Mouse (Mus musculus) lung, postnatal 0 days (tissue): Measurements from ENCODE around the gene Rnf150. TPM values are rescaled to one million over a fixed set of nuclear protein-coding genes. Genes with fewer than 3 reads are reported as not detected.

Experiments
- ATAC-seq: fragments of 200-750 bp; cut with Nextera tagmentation; 2 replicates; pipeline ENCODE4 v1.8.0; 2017; ENCODE audit warnings: moderate library complexity
- DNase-seq: peaks from one replicate; pipeline ENCODE4 v3.0.0-alpha.2; 2016; ENCODE audit warnings: low spot score
- H3K27ac ChIP-seq: fragments of 300-500 bp; sonication (generic); 2 replicates; pipeline ENCODE4 v1.5.1; 2014; ENCODE audit warnings: antibody characterized with exemption, mild to moderate bottlenecking, low read length, mixed read lengths
- H3K27me3 ChIP-seq: fragments of 300-500 bp; sonication (generic); replicated peaks from 2 replicates; pipeline ENCODE4 v1.6.1; 2014; ENCODE audit warnings: low read length, mixed read lengths; ENCODE audit not compliant: insufficient read depth
- H3K36me3 ChIP-seq: fragments of 300-500 bp; sonication (generic); 2 replicates; pipeline ENCODE4 v1.6.1; 2014; ENCODE audit warnings: low read length, mixed read lengths; ENCODE audit not compliant: insufficient read depth
- H3K4me1 ChIP-seq: fragments of 300-500 bp; sonication (generic); 2 replicates; pipeline ENCODE4 v1.6.1; 2014; ENCODE audit warnings: antibody characterized with exemption, low read depth, low read length, mixed read lengths; ENCODE audit not compliant: insufficient read depth
- H3K4me2 ChIP-seq: fragments of 300-500 bp; sonication (generic); replicated peaks from 2 replicates; pipeline ENCODE4 v1.6.1; 2014; ENCODE audit warnings: low read depth, mild to moderate bottlenecking, low read length, moderate library complexity, mixed read lengths
- H3K4me3 ChIP-seq: fragments of 300-500 bp; sonication (generic); 2 replicates; pipeline ENCODE4 v1.5.1; 2014; ENCODE audit warnings: low read depth, low read length
- H3K9ac ChIP-seq: fragments of 300-500 bp; sonication (generic); replicated peaks from 2 replicates; pipeline ENCODE4 v1.6.1; 2014; ENCODE audit warnings: low read depth, mild to moderate bottlenecking
- H3K9me3 ChIP-seq: fragments of 300-500 bp; sonication (generic); 2 replicates; pipeline ENCODE4 v1.6.1; 2016; ENCODE audit warnings: low read length, mixed read lengths
- CTCF ChIP-seq: IDR thresholded peaks from 2 replicates; pipeline ENCODE4 v1.5.1; 2016; ENCODE audit warnings: antibody characterized with exemption, mild to moderate bottlenecking
- EP300 ChIP-seq: IDR thresholded peaks from 2 replicates; pipeline ENCODE4 v1.6.1; 2016; ENCODE audit warnings: antibody characterized with exemption, mild to moderate bottlenecking, control low read depth
- WGBS: fragments of 180-500 bp; shearing (Covaris S2); extraction: QIAGEN DNeasy Blood & Tissue Kit; methylation state at CpG from one replicate; pipeline ENCODE4 v1.1.7; 2014; 5-methylcytosine and 5-hydroxymethylcytosine counted together
- polyA plus RNA-seq: library from polyadenylated mRNA; unstranded; fragments of >200 nt; fragmentation: Nextera tagmentation; extraction: Ambion mirVana; gene quantifications from 2 replicates; pipeline ENCODE4 v1.2.1, GENCODE M21; 2015

Gene Rnf150
- polyA plus RNA-seq, 1 experiment from 2014 or later = 1.7 TPM

DNA sequence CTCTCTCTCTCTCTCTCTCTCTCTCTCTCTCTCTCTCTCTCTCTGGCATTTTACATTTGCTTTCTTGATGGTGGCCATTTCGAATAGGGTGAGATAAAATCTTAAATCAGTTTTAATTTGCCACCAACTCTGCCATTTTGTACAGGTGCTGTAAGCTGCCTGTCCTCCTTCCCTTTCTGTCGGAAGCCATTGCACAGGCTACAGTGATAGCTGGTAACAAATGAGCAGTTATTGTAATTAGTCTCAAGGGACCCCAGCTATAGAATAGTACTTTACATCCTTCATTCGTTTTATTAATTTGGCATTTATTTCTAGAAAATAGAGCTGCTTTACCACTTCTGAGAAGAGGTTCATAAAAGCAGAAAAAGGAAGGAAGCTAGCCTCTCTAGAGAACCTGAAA, 198.7 kb downstream of the Rnf150 start:
- Histone ChIP-seq H3K36me3 (no peaks in the 10 kb centered on the region), H3K27ac (no peak overlapping the region), H3K27me3 (no peaks in the 10 kb centered on the region), H3K9ac (no peak overlapping the region), H3K9me3 (no peaks in the 10 kb centered on the region), H3K4me3 (no peak overlapping the region), H3K4me1 (no peaks in the 10 kb centered on the region), H3K4me2 (no peak overlapping the region)
- TF ChIP-seq CTCF = no peak
- TF ChIP-seq EP300 = no peak
- ATAC-seq = no peak
- 79% methylated on average over 3 of the region's 3 CpGs for WGBS
- no peak for DNase-seq

DNA sequence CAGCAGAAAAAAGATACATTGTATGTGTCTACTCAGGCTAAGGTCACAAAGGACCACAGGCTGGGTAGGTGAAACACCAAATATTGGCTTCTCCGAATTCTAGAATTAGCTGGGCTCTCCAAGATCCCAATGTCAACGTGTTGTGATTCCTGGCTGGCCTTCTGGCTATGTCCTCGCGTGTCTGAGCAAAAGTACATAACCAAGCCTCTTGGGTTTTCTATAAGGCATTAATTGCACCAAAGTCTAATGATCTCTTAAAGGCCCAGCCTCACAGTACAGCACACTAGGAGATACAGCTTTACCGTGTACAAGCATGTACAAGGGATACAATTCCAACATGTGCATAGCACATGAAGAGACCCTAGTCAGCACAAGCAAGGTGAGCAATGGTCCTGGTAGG, 199.1 kb downstream of the Rnf150 start:
- H3K4me1 ChIP-seq = no peaks in the 10 kb centered on the region
- H3K27ac ChIP-seq = no peak overlapping the region
- no peak for DNase-seq
- H3K36me3 ChIP-seq = no peaks in the 10 kb centered on the region
- H3K9me3 ChIP-seq = no peaks in the 10 kb centered on the region
- H3K9ac ChIP-seq = no peak overlapping the region
- no peak overlapping the region for H3K4me3 ChIP-seq
- TF ChIP-seq CTCF (no peak), EP300 (no peak)
- H3K4me2 ChIP-seq = no peak overlapping the region
- 82% methylated on average over 5 of the region's 5 CpGs for WGBS
- no peaks in the 10 kb centered on the region for H3K27me3 ChIP-seq
- ATAC-seq = no peak

DNA sequence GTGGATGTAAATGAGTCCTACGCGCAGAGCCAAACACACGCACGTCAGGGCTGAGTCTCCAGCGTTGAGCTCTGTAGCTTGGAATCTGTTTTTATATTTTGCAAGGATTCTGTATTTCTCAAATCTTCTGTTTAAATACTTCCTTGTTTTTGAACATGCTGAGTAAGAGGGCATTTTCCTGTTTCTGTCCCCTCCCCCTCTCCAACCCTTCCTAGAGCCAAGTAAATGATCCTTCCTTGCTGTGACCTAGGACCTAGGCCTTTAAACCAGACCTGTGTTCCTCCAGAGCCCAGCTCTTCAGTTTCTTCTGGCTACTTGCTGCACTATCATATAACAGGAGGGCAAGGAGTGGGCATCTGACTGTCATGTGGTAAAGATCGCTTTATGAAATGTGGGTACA, 200.9 kb downstream of the Rnf150 start:
- H3K4me2 ChIP-seq = no peak overlapping the region
- no peak overlapping the region for H3K4me3 ChIP-seq
- H3K27me3 ChIP-seq = no peaks in the 10 kb centered on the region
- 78% methylated on average over 6 of the region's 6 CpGs for WGBS
- H3K27ac ChIP-seq = no peak overlapping the region
- no peak overlapping the region for H3K9ac ChIP-seq
- H3K9me3 ChIP-seq = no peaks in the 10 kb centered on the region
- H3K36me3 ChIP-seq = no peaks in the 10 kb centered on the region
- H3K4me1 ChIP-seq = no peaks in the 10 kb centered on the region
- DNase-seq = no peak
- ATAC-seq = no peak
- TF ChIP-seq CTCF (no peak), EP300 (no peak)

DNA sequence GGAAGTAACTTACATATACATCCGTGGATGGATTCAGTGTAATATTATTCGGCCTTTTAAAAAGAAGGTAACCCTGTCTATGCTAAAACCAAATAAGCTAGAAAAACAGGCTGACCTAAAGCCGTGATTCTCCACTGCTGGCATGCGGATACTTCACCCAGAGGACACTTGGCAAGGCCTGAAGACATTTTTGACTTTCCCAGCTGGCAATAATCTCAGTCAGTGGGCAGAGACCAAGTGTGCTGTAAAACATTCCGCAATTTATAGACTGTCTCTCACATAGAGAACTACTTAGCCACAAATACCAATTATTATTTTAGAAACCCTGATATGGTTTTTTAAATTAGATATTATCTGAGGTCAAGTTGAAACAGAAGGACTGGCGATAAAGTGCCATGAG, 202.9 kb downstream of the Rnf150 start:
- H3K4me2 ChIP-seq = no peak overlapping the region
- no peak overlapping the region for H3K9ac ChIP-seq
- TF ChIP-seq EP300 = no peak
- no peak for TF ChIP-seq CTCF
- no peaks in the 10 kb centered on the region for H3K27me3 ChIP-seq
- no peaks in the 10 kb centered on the region for H3K9me3 ChIP-seq
- no peaks in the 10 kb centered on the region for H3K36me3 ChIP-seq
- H3K4me1 ChIP-seq = no peaks in the 10 kb centered on the region
- no peak overlapping the region for H3K27ac ChIP-seq
- H3K4me3 ChIP-seq = no peak overlapping the region
- 62% methylated on average over 6 of the region's 6 CpGs for WGBS
- ATAC-seq (no peak), DNase-seq (no peak)

DNA sequence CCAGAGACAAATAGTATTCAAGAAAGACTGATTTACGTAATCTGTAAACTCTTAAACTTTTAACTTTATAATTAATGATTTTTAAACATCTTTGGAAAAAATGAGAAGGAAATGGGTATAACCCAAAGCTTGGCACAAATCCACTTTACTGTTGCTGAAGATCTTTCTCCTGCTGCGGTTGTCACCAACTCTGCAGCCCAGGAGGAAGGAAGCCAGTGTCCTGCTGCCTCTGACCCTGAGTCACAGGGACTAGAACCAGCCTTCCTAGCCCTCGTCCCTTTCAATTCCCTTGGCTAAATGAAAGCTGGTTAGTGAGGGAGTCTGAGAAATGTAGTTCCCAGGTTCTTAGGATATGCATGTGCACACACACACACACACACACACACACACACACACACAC, 203.7 kb downstream of the Rnf150 start:
- H3K4me1 ChIP-seq = no peaks in the 10 kb centered on the region
- no peak overlapping the region for H3K9ac ChIP-seq
- no peaks in the 10 kb centered on the region for H3K27me3 ChIP-seq
- TF ChIP-seq CTCF (no peak), EP300 (no peak)
- WGBS = 56% methylated on average over 3 of the region's 3 CpGs
- DNase-seq (no peak), ATAC-seq (no peak)
- H3K36me3 ChIP-seq = no peaks in the 10 kb centered on the region
- H3K4me3 ChIP-seq = no peak overlapping the region
- H3K9me3 ChIP-seq = no peaks in the 10 kb centered on the region
- H3K27ac ChIP-seq = no peak overlapping the region
- no peak overlapping the region for H3K4me2 ChIP-seq

DNA sequence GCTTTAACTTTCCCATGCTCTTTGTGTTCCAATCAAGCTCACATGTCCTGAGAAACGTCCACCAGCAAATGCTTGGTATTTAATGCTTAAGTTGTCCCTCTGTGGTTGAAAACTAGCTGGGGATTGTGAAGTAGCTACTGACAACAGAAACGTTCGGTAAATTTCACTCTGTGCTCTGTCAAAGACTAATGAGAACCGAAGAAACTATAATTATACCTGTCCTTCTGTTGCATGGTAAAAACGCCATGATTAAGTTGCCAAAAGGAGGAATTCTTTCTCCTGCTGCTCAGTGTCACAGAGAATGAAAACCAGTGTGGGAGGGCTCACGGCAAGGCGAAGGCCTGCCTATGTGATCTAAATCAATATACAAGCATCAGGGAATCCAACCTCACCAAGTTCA, 204.8 kb downstream of the Rnf150 start:
- no peak for ATAC-seq
- TF ChIP-seq EP300 = no peak
- no peak for TF ChIP-seq CTCF

DNA sequence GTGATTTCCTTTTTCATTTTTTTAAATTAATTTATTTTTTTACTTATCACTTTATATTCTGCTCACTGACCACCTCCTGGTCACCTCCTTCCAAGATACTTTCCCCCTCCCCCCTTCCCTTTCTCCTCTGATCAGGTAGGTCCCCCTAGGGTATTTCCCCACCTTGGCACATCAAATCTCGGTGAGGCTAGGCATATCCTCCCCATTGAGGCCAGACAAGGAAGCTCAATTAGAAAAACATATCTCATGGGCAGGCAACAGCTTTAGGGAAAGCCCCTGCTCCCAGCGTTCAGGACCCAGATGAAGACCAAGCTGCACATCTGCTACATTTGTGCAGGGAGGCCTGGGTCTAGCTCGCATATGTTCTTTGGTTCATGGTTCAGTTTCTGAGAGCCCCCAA, 211.1 kb downstream of the Rnf150 start:
- Histone ChIP-seq H3K36me3 (no peaks in the 10 kb centered on the region), H3K9me3 (no peaks in the 10 kb centered on the region), H3K9ac (no peak overlapping the region), H3K4me2 (no peak overlapping the region), H3K27me3 (no peaks in the 10 kb centered on the region), H3K4me3 (no peak overlapping the region), H3K27ac (no peak overlapping the region), H3K4me1 (no peaks in the 10 kb centered on the region)
- no peak for TF ChIP-seq EP300
- no peak for TF ChIP-seq CTCF
- no peak for ATAC-seq
- 83% methylated on average over 3 of the region's 3 CpGs for WGBS
- no peak for DNase-seq

More for the DNA sequence above, 204.8 kb downstream of the Rnf150 start:
- no peak overlapping the region for H3K4me3 ChIP-seq
- H3K27ac ChIP-seq = no peak overlapping the region
- H3K4me1 ChIP-seq = no peaks in the 10 kb centered on the region
- no peaks in the 10 kb centered on the region for H3K9me3 ChIP-seq
- no peak overlapping the region for H3K9ac ChIP-seq
- no peak overlapping the region for H3K4me2 ChIP-seq
- H3K36me3 ChIP-seq = no peaks in the 10 kb centered on the region
- DNase-seq = no peak
- 84% methylated on average over 7 of the region's 7 CpGs for WGBS
- no peaks in the 10 kb centered on the region for H3K27me3 ChIP-seq
